8 mouse cellular contexts compared by ENCODE assay signal in the genomic region with DNA sequence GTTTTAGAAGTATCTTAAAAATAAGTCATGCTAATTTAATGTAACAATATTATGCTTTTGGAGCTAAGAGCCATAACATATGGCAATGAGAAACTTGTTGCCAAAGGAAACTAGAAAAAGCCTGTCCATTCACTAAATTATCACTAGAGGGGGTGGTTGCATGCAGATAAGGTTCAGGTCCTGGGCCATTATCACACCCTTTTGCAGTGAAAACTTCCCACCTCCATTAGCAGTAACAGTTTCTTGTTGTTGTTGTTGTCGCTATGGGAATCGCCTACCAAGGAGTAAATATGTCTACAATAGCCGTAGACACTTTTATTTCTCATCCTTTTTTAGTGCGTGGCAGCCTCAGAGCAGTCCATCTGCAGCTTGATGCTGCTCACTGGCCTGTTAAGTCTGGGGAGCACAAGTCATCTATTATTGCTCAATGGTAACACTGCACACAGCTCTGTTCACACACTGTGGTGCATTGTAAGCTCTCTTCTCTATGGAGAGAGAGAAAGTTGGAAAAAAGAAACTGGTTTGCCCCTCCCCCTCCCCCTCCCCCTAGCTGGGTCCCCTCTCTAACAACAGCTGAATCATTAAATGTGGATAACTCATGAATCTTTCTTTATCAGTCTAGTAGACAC.
DNase-seq lines count a peak whose midpoint lies in the region; ATAC-seq lines count a peak whose summit lies in the region.
"Had no signal": no experiment of that assay in that cellular context is flagged by ENCODE, and none has a peak within 500 bp of the region (broad histone marks: within the 10 kb centered on the region; RNA-seq: fewer than 3 reads in every experiment).

No protein-coding gene starts in this region.

- H3K27me3 ChIP-seq in hindbrain, embryonic 11.5 days (ENCODE audit: control insufficient read depth, insufficient read depth, low read length): no peaks in the 10 kb centered on the region
- no peaks in the 10 kb centered on the region for H3K27me3 ChIP-seq in neural tube, embryonic 14.5 days (ENCODE audit: control insufficient read depth, insufficient read depth, low read length)
- H3K27me3 ChIP-seq: liver, embryonic 13.5 days had no signal

- H3K9me3 ChIP-seq in hindbrain, embryonic 11.5 days (ENCODE audit: control insufficient read depth, low read length): no peaks in the 10 kb centered on the region
- H3K9me3 ChIP-seq in neural tube, embryonic 14.5 days (ENCODE audit: control insufficient read depth, low read length): no peaks in the 10 kb centered on the region
- H3K9me3 ChIP-seq: liver, embryonic 13.5 days had no signal

- no peak overlapping the region for H3K9ac ChIP-seq in hindbrain, embryonic 11.5 days (ENCODE audit: low read depth, low read length)
- no peak overlapping the region for H3K9ac ChIP-seq in neural tube, embryonic 14.5 days (replicated peaks; ENCODE audit: low read depth, low read length)
- H3K9ac ChIP-seq: liver, embryonic 13.5 days had no signal

- WGBS in hindbrain, embryonic 11.5 days: 47% methylated on average over 4 of the region's 4 CpGs
- 16% methylated on average over 4 of the region's 4 CpGs for WGBS in neural tube, embryonic 14.5 days

- no peak overlapping the region for H3K4me2 ChIP-seq in hindbrain, embryonic 11.5 days (replicated peaks; ENCODE audit: low read depth, low read length)
- H3K4me2 ChIP-seq in neural tube, embryonic 14.5 days (ENCODE audit: low read depth, low read length): no peak overlapping the region
- H3K4me2 ChIP-seq: liver, embryonic 13.5 days had no signal

- H3K4me3 ChIP-seq in hindbrain, embryonic 11.5 days (ENCODE audit: low read depth, low read length): no peak overlapping the region
- H3K4me3 ChIP-seq in neural tube, embryonic 14.5 days (ENCODE audit: low read depth, low read length): no peak overlapping the region
- H3K4me3 ChIP-seq: liver, embryonic 13.5 days had no signal

- peak; percentile 96 for ATAC-seq in hindbrain, embryonic 11.5 days (ENCODE audit: low FRiP score)
- ATAC-seq in neural tube, embryonic 14.5 days (ENCODE audit: low read depth): peak; percentile 98

- H3K4me1 ChIP-seq in hindbrain, embryonic 11.5 days (replicated peaks; ENCODE audit: control insufficient read depth, insufficient read depth, low read length): no peaks in the 10 kb centered on the region
- H3K4me1 ChIP-seq in neural tube, embryonic 14.5 days (ENCODE audit: control insufficient read depth, insufficient read depth, low read length): no peaks in the 10 kb centered on the region
- H3K4me1 ChIP-seq: liver, embryonic 13.5 days had no signal

- no peak overlapping the region for H3K27ac ChIP-seq in hindbrain, embryonic 11.5 days (ENCODE audit: low read depth, low read length)
- no peak overlapping the region for H3K27ac ChIP-seq in neural tube, embryonic 14.5 days (ENCODE audit: low read depth, low read length)
- H3K27ac ChIP-seq: liver, embryonic 13.5 days had no signal

- DNase-seq in layer of hippocampus, postnatal 14 days (ENCODE audit: low spot score in 2 of 2): peak; percentile 10 to 18
- DNase-seq in layer of hippocampus, adult 8-10 months (ENCODE audit: low spot score in 2 of 2): no peak
- DNase-seq in WW6 (ENCODE audit: low read depth, low spot score): peak; percentile 3
- peak; percentile 26 for DNase-seq in hindbrain, embryonic 11.5 days (ENCODE audit: low spot score)
- DNase-seq in spleen, adult 18-20 months: no peak
- DNase-seq in thymus, postnatal 4 days: no peak
- DNase-seq: liver, embryonic 13.5 days had no signal

- H3K36me3 ChIP-seq in hindbrain, embryonic 11.5 days (ENCODE audit: control insufficient read depth, insufficient read depth, low read length): no peaks in the 10 kb centered on the region
- no peaks in the 10 kb centered on the region for H3K36me3 ChIP-seq in neural tube, embryonic 14.5 days (ENCODE audit: control insufficient read depth, insufficient read depth, low read length)
- H3K36me3 ChIP-seq: liver, embryonic 13.5 days had no signal

Comparison
In these comparisons a context has a peak if more than half of its experiments do, and no peak if none do; other contexts are left out.
1. DNase-seq: peak in layer of hippocampus, postnatal 14 days (2 of 2), WW6 (single experiment) and hindbrain, embryonic 11.5 days (single experiment); none in layer of hippocampus, adult 8-10 months (0 of 2), spleen, adult 18-20 months (0 of 2) and thymus, postnatal 4 days (single experiment).